Mouse (Mus musculus) heart, postnatal 0 days (tissue): Measurements from ENCODE around the gene Cd200r1.

Experiments used
- CTCF ChIP-seq: IDR thresholded peaks from 2 replicates; pipeline ENCODE4 v1.5.1; 2016; ENCODE audit warnings: antibody characterized with exemption, control low read depth, low read depth
- EP300 ChIP-seq: IDR thresholded peaks from 2 replicates; pipeline ENCODE4 v1.6.1; 2016; ENCODE audit warnings: antibody characterized with exemption, low read depth

DNA sequence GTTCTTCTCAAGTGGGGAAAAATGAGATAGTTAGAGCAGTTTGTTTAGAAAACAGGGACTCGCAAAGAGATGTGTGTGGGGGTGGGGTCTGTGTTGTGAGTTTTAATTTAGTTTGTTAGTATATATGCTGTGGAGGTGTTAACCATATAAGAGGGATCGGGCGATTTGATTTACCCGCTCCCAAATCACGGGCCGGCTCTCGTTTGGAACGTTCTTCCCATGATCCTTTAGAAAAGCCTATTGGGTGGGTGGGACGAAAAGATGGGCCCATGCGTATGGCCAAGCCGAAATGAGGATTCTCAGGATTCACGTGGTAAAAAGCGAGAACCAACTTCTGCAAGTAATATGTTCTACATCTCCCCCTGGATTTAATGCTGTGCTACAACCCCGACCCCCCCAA is 40.7 kb upstream of the Cd200r1 start:
- TF ChIP-seq CTCF (no peak), EP300 (no peak)
